Mouse (Mus musculus) liver, postnatal 0 days (tissue): ENCODE results near the gene Qtrt1.

ENCODE experiments used
- CTCF ChIP-seq: sonication (generic); IDR thresholded peaks from 2 replicates; pipeline ENCODE4 v1.5.1; 2016; ENCODE audit warnings: antibody characterized with exemption, low read depth
- EP300 ChIP-seq: IDR thresholded peaks from 2 replicates; pipeline ENCODE4 v1.6.1; 2016; ENCODE audit warnings: antibody characterized with exemption, low read depth, mild to moderate bottlenecking

DNA sequence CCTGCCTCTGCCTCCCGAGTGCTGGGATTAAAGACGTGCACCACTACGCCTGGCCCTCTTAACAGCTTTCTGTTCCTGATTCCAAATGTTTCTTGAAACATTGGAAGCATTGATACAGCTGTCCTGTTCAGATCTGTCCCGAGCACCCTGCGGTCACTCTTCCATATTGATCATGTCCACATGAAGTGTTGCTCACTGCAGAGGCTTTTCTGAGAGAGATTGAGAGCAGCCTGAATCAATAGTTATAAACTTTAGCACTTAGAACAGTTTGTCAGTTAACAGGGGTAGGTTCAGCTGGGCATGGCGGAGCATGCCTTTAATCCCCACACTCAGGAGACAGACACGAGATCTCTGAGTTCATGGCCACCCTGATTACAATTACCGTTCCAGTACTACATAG, 32.2 kb downstream of the Qtrt1 start:
- no peak for TF ChIP-seq CTCF
- TF ChIP-seq EP300 = no peak
